Comparison of ENCODE assay signal across 8 mouse cellular contexts in the genomic region with DNA sequence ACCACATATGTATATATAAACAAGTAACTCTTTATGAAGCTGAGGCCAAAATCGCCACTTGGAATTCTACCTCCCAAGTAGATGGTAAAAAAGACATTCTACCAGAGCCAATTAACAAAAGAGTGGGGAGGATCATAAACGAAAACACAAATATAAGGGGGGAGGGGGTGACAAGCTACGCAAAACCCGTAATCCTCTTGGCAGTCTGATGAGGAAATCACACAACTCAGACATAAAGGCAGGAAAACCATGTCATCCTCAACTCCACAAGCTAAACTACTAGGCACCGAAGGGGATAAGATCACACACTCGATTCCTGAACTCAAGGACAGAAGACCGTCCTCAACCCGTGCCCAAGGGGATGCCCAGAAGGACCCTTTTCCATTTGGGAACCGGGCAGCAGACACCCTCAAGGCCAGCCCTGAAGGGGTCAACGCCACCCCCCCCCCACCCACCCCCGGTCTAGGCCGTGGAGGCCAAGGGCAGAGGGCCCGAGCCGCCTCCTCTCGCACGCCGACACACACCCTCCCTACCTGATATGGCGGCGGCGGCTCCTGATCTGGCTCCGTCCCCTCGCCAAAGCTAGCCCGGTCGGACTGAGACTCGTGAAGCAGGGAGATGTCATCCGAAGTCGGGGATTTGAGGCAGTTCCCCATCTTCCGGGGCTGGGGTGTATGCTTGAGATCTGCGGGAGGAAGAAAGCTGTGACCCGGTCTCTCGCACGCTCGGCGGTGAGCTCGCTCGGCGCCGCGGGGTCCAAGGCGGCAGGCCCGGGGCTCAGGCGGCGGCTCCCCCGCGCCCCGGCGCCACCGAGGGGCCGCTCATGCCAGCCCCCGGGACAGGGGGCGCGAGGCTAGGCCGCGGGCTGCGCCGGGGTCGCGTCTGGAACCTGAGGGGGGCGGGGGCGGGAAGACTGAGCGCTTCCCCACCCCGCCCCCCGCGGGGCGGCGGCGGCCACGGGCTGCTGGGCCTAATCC. TPM values are rescaled to one million over a fixed set of nuclear protein-coding genes. Genes with fewer than 3 reads are reported as not detected.
DNase-seq lines count a peak whose midpoint lies in the region; ATAC-seq and TF ChIP-seq lines count a peak whose summit lies in the region.

No protein-coding gene starts in this region.

- H3K27me3 ChIP-seq in forebrain, embryonic 14.5 days (replicated peaks; ENCODE audit: control insufficient read depth, insufficient read depth, low read length), result no peaks in the 10 kb centered on the region
- H3K27me3 ChIP-seq in lung, embryonic 16.5 days (ENCODE audit: control insufficient read depth, insufficient read depth, low read depth, low read length), result no peaks in the 10 kb centered on the region

- no peak for TF ChIP-seq CTCF in layer of hippocampus, adult 2 months (conservative IDR thresholded peaks at IDR 0.05)

- peak overlapping the region; percentile 75 for H3K4me2 ChIP-seq in forebrain, embryonic 14.5 days (ENCODE audit: low read length)
- H3K4me2 ChIP-seq in lung, embryonic 16.5 days (ENCODE audit: low read depth, low read length), result peak overlapping the region; percentile 81

- no peaks in the 10 kb centered on the region for H3K9me3 ChIP-seq in ES-E14 (ENCODE audit: control insufficient read depth, insufficient read depth, low read depth, low read length)
- no peaks in the 10 kb centered on the region for H3K9me3 ChIP-seq in forebrain, embryonic 14.5 days (replicated peaks; ENCODE audit: control insufficient read depth, low read length)
- H3K9me3 ChIP-seq in lung, embryonic 16.5 days (ENCODE audit: control insufficient read depth, low read length), result no peaks in the 10 kb centered on the region

- H3K4me3 ChIP-seq in ES-E14 (ENCODE audit: insufficient read depth in 1 of 2, low read depth in 1 of 2, low read length in 2 of 2, poor library complexity in 1 of 2, severe bottlenecking in 1 of 2), result peak overlapping the region; percentile 84 to 95
- peak overlapping the region; percentile 86 for H3K4me3 ChIP-seq in forebrain, embryonic 14.5 days (ENCODE audit: low read depth, low read length)
- H3K4me3 ChIP-seq in layer of hippocampus, adult 2 months, result peak overlapping the region; percentile 65
- H3K4me3 ChIP-seq in lung, embryonic 16.5 days (ENCODE audit: low read length), result peak overlapping the region; percentile 76

- peak overlapping the region; percentile 3; the same call in 1 of the 2 replicates for H3K27ac ChIP-seq in ES-E14 (ENCODE audit: insufficient read depth, low read depth, low read length, poor library complexity, severe bottlenecking)
- peak overlapping the region; percentile 91 for H3K27ac ChIP-seq in forebrain, embryonic 14.5 days (ENCODE audit: low read depth, low read length)
- H3K27ac ChIP-seq in layer of hippocampus, adult 2 months, result peak overlapping the region; percentile 90
- peak overlapping the region; percentile 95 for H3K27ac ChIP-seq in lung, embryonic 16.5 days (ENCODE audit: low read length)

- peak overlapping the region; percentile 91 for H3K9ac ChIP-seq in ES-E14 (ENCODE audit: insufficient read depth, low read depth, low read length, poor library complexity, severe bottlenecking)
- H3K9ac ChIP-seq in forebrain, embryonic 14.5 days (ENCODE audit: low read length), result peak overlapping the region; percentile 97
- peak overlapping the region; percentile 98 for H3K9ac ChIP-seq in lung, embryonic 16.5 days (ENCODE audit: low read length)

- in situ Hi-C loops in ES-E14 (cut with MboI; ENCODE audit: low sequenced_read_pairs in 2 of 2, unreplicated experiment in 2 of 2), result no loop called here

- H3K4me1 ChIP-seq in ES-E14 (ENCODE audit: control insufficient read depth in 2 of 2, insufficient read depth in 2 of 2, low read length in 2 of 2, poor library complexity in 1 of 2), result peaks cover 0 to 2% of the 10 kb centered on the region in 2 experiments; a peak in 1 of 4 replicates
- H3K4me1 ChIP-seq in forebrain, embryonic 14.5 days (ENCODE audit: control insufficient read depth, insufficient read depth, low read length), result peaks cover 6% of the 10 kb centered on the region
- H3K4me1 ChIP-seq in lung, embryonic 16.5 days (replicated peaks; ENCODE audit: control insufficient read depth, insufficient read depth, low read length), result peaks cover 4% of the 10 kb centered on the region; the same call in 1 of the 2 replicates

- ATAC-seq in forebrain, embryonic 14.5 days, result peak; percentile 73
- peak; percentile 70 for ATAC-seq in lung, embryonic 16.5 days (ENCODE audit: low read depth)

- intact Hi-C loops in heart, postnatal 25 days (cut with DNase I), result loop anchor here (2.0 kb wide), 1 partner anchor 15 kb away; no protein-coding TSS in a partner anchor

- no peaks in the 10 kb centered on the region for H3K36me3 ChIP-seq in ES-E14 (ENCODE audit: control insufficient read depth, insufficient read depth, low read length, poor library complexity, severe bottlenecking)
- no peaks in the 10 kb centered on the region for H3K36me3 ChIP-seq in forebrain, embryonic 14.5 days (ENCODE audit: control insufficient read depth, insufficient read depth, low read length)
- no peaks in the 10 kb centered on the region for H3K36me3 ChIP-seq in lung, embryonic 16.5 days (ENCODE audit: control insufficient read depth, insufficient read depth, low read length)

- under 1% methylated on average over 55 of the region's 68 CpGs for WGBS in forebrain, embryonic 14.5 days
- WGBS in lung, embryonic 16.5 days, result 0% methylated on average over 30 of the region's 68 CpGs

- DNase-seq in ES-E14 (ENCODE audit: low read depth, low spot score), result peak; percentile 19
- peak; percentile 47 for DNase-seq in cerebellum, adult 11 months
- peak; percentile 46 for DNase-seq in forebrain, embryonic 14.5 days (ENCODE audit: low spot score)
- DNase-seq in heart, postnatal 25 days (ENCODE audit: low spot score), result peak; percentile 25
- peak in 1 of 2 experiments; percentile 43 for DNase-seq in layer of hippocampus, adult 2 months (ENCODE audit: low spot score in 2 of 2)
- DNase-seq in ovary, postnatal 36 days (ENCODE audit: low spot score), result peak; percentile 60
- peak; percentile 63 for DNase-seq in thymus, postnatal 4 days

TF ChIP-seq in ES-E14, 5 proteins besides CTCF, POLR2A, EP300 and RAD21:
- TF ChIP-seq MAFK (IDR thresholded peaks at IDR 0.05; ENCODE audit: insufficient read depth, low read depth, low read length) (no peak), CHD2 (IDR thresholded peaks at IDR 0.05; ENCODE audit: low read depth, low read length) (no peak), ZNF384 (IDR thresholded peaks at IDR 0.05; ENCODE audit: low read depth, low read length) (no peak), ZC3H11A (IDR thresholded peaks at IDR 0.05; ENCODE audit: borderline replicate concordance, low read depth, low read length) (no peak), HCFC1 (IDR thresholded peaks at IDR 0.05; ENCODE audit: borderline replicate concordance, insufficient read depth, low read length) (no peak)

RNA-seq across cellular contexts. Expression of a gene that starts 8.7 kb away (rescaled TPM):
- 7.7 and 19.3 TPM in 2 replicates for total RNA-seq in ES-E14 (2012; rRNA removed)
- 69.4 and 74.1 TPM in 2 replicates for polyA plus RNA-seq in forebrain, embryonic 14.5 days (2014; fragmentation: Nextera tagmentation; extraction: Ambion mirVana)
- 100 to 1,000 TPM; 104 to 106 TPM for total RNA-seq in heart, postnatal 25 days (2021)
- total RNA-seq in layer of hippocampus, adult 2 months (2021), result 100 to 1,000 TPM; 167 to 177 TPM
- polyA plus RNA-seq in lung, embryonic 16.5 days (2015; fragmentation: Nextera tagmentation; extraction: Ambion mirVana), result 35.9 and 36.2 TPM in 2 replicates

RNA-seq across cellular contexts. Expression of a gene that starts 55.2 kb away (rescaled TPM):
- total RNA-seq in ES-E14 (2012; rRNA removed), result not detected in 2 replicates
- polyA plus RNA-seq in forebrain, embryonic 14.5 days (2014; fragmentation: Nextera tagmentation; extraction: Ambion mirVana), result not detected in 2 replicates
- not detected for total RNA-seq in heart, postnatal 25 days (2021)
- not detected for total RNA-seq in layer of hippocampus, adult 2 months (2021)
- not detected in 2 replicates for polyA plus RNA-seq in lung, embryonic 16.5 days (2015; fragmentation: Nextera tagmentation; extraction: Ambion mirVana)

Comparison
In these comparisons a context has a peak if more than half of its experiments do, and no peak if none do; other contexts are left out.
1. H3K27ac ChIP-seq: peak in every context shown above with its lines; median percentile 95 in lung, embryonic 16.5 days; 91 in forebrain, embryonic 14.5 days; 90 in layer of hippocampus, adult 2 months; 3 in ES-E14.